Mouse (Mus musculus) liver, adult 2 months (tissue): ENCODE data around the gene Alkbh5.

Experiments used
- CTCF ChIP-seq: fragments of 200-500 bp; IDR thresholded peaks from 2 replicates; pipeline ENCODE4 v1.5.1; 2011; ENCODE audit warnings: low read depth, low read length, control low read depth
- POLR2A ChIP-seq: fragments of 200-500 bp; IDR thresholded peaks from 2 replicates; pipeline ENCODE4 v1.6.1; 2011; ENCODE audit warnings: low read length, control low read depth; ENCODE audit not compliant: insufficient read depth; ENCODE audit errors: extremely low read depth

DNA sequence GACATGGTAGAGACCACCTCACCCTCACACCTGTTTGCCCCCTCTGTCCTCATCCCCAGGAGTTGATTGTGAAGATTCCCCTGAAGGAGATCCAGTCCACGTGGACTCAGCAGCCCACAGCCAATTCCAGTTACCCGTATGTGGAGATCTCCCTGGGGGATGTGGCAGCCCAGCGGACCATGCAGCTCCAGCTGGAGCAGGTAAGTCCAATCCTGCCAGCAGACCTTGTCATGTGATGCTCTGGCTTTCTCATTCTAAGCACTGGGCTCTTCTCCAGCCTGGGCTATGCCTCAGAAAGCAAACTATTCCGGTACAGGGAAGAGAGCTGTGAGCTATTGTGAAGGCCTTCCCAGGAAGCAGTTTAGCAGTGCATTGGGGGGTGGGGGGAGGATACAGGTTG is 9.7 kb upstream of the Alkbh5 start:
- TF ChIP-seq CTCF = no peak
- TF ChIP-seq POLR2A = no peak
